Mouse (Mus musculus) urinary bladder, adult 18-20 months (tissue): ENCODE measurements around the gene Utp6.
"Not testable (repeated sequence)": the region's sequence is repeated elsewhere in the genome, so short reads cannot be mapped to it uniquely, and the experiment has no call there.

Source experiments
- DNase-seq, 2 experiments: peaks; one replicate each; pipeline ENCODE4 v3.0.0; 2022; ENCODE audit warnings: low spot score in 2 of 2, mixed read lengths in 2 of 2

Utp6 gene

GRCm38 (mm10) chr11:79962125-79962876, at the start of gene Utp6:
Gene Utp6, minus strand, starts transcription at chr11:79962390.
- peak; percentile 96 to 97 for DNase-seq

GRCm38 (mm10) chr11:79994271-79994988, 32.2 kb upstream of the Utp6 start:
- DNase-seq = no peak

GRCm38 (mm10) chr11:79993356-79994270, 31.4 kb upstream of the Utp6 start:
- peak in 1 of 2 experiments; percentile 72 for DNase-seq

GRCm38 (mm10) chr11:79992592-79993355, 30.6 kb upstream of the Utp6 start, which contains the start of gene Suz12:
Gene Suz12, plus strand, starts transcription at chr11:79993106.
- peak; percentile 74 to 90 for DNase-seq

- no peak for DNase-seq
Measured at GRCm38 (mm10) chr11:79992035-79992591, 29.9 kb upstream of the Utp6 start.

- DNase-seq = no peak
Measured at GRCm38 (mm10) chr11:79991600-79991999, 29.4 kb upstream of the Utp6 start.

GRCm38 (mm10) chr11:79990120-79990519, 27.9 kb upstream of the Utp6 start:
- no peak for DNase-seq

- DNase-seq = no peak
Measured at GRCm38 (mm10) chr11:79987896-79988295, 25.7 kb upstream of the Utp6 start.

- no peak for DNase-seq
Measured at GRCm38 (mm10) chr11:79986886-79987285, 24.7 kb upstream of the Utp6 start.

GRCm38 (mm10) chr11:79977747-79978146, 15.6 kb upstream of the Utp6 start:
- DNase-seq = not testable (repeated sequence)

- not testable (repeated sequence) for DNase-seq
Measured at GRCm38 (mm10) chr11:79977061-79977460, 14.9 kb upstream of the Utp6 start.

GRCm38 (mm10) chr11:79976645-79977044, 14.5 kb upstream of the Utp6 start:
- not testable (repeated sequence) for DNase-seq

- DNase-seq = no peak
Measured at GRCm38 (mm10) chr11:79976222-79976621, 14.0 kb upstream of the Utp6 start.

- DNase-seq = no peak
Measured at GRCm38 (mm10) chr11:79975377-79975776, 13.2 kb upstream of the Utp6 start.

- peak in 1 of 2 experiments; percentile 28 for DNase-seq
Measured at GRCm38 (mm10) chr11:79973626-79974476, 11.7 kb upstream of the Utp6 start.

- no peak for DNase-seq
Measured at GRCm38 (mm10) chr11:79973133-79973532, 10.9 kb upstream of the Utp6 start.

- DNase-seq = no peak
Measured at GRCm38 (mm10) chr11:79967752-79968151, 5.6 kb upstream of the Utp6 start.

- DNase-seq = no peak
Measured at GRCm38 (mm10) chr11:79965896-79966295, 3.7 kb upstream of the Utp6 start.

GRCm38 (mm10) chr11:79963212-79963974, 1.2 kb upstream of the Utp6 start:
- peak in 1 of 2 experiments; percentile 6 for DNase-seq
